Mouse (Mus musculus): ENCODE measurements around the gene Spryd4. TPM values are rescaled to one million over a fixed set of nuclear protein-coding genes. Genes with fewer than 3 reads are reported as not detected.
A peak's percentile ranks its signal among the peaks of the same experiment; 100 is the strongest.
"Not testable (repeated sequence)": the region's sequence is repeated elsewhere in the genome, so short reads cannot be mapped to it uniquely, and the experiment has no call there.

Spryd4 gene
- 10 to 100 TPM; 11.5 to 12.6 TPM for total RNA-seq (2021)

DNA sequence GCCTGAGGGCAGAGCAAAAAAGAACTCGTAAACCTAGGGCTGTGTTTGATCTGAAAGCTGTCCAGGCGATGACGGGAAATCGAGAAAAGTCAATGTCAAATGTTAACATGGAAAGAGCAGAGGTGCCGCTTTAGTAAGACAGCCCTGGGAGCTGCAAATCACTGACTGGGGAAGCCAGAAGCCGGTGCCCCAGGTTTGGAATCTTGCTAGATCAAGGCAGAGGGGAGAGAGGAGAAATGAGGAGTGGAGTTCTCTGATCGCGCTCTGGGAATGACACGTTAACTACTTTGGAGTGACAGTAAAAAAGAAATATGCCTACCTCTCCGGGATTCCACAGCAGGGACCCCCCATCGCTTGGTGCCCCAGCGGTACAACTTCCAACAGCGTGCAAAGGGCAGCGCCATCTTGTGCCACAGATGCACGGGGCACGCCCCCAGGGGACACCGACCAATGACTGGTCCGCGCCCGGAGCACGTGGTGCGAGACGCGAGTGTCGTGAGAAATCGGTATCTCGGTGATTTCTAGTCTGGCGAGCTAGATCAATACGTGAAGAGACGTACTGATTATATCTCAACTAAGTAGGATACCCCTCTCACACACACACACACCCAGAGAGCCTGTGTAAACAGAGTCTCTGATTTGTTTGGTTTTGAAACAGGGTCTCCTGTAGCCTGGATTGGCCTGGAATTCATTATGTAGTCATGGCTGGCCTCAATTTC is at the start of gene Spryd4:
Gene Spryd4, minus strand, starts transcription at position 418 of the 719 bp plus-strand sequence.
- peak; percentile 89 to 95 for DNase-seq (ENCODE audit: extremely low spot score in 1 of 2, low spot score in 2 of 2)
- intact Hi-C loops (cut with DNase I): loop anchor here (5.0 kb wide), 1 partner anchor 71 kb away; no protein-coding TSS in a partner anchor

DNA sequence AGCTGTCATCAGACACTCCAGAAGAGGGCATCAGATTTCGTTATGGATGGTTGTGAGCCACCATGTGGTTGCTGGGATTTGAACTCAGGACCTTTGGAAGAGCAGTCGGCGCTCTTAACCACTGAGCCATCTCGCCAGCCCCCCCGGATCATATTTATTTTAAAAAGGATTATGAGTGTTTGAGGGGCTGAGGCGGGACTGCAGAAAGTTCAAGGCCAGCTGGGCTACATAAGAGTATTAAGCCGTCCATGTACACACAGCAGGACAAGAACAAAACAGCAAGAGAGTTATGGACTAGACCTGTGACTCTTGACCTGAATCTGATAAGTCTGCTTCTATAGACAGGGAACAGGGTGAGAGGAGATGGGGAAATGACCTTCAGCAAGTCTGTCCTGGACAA is 48.8 kb upstream of the Spryd4 start:
- DNase-seq (ENCODE audit: extremely low spot score in 1 of 2, low spot score in 2 of 2); intact Hi-C loops (cut with DNase I): not testable (repeated sequence)

DNA sequence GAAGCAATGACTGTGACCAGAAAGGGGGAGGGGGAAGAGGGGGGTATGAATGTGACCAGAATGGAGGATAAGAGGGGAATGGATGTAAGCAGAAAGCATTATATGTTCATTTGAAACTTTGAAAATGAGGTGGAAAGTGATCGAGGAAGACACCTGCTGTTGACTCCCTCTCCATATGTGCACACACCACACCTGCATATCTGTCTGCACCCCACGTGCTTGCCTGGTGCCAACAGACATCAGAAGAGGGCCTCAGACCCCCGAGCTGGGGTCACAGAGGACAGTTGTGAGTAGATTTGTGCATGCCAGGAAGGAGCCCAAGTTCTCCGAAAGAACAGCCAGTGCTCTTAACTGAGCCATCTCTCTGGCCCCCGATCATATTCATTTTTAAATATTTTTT is 48.3 kb upstream of the Spryd4 start:
- DNase-seq (ENCODE audit: extremely low spot score in 1 of 2, low spot score in 2 of 2): no peak
- intact Hi-C loops (cut with DNase I): no loop called here

DNA sequence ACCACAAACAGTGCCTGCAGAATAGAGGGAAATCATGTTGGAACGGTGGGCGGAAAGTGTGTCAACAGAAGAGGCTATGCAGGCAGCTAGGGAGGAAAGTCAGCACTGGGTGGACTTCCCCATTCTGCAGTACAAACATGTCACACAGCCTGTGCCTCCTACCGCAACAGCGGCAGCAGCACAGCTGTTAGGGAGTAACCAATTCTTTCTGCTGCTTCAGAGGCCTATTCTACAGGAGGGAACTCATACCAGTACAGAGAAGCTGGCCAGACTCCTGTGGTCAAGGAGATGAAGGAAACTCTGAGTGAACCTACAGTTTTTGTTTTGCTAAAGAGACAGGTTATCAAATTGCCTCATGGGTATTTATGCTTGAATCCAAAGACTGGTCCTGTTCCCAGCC is 47.3 kb upstream of the Spryd4 start:
- DNase-seq (ENCODE audit: extremely low spot score in 1 of 2, low spot score in 2 of 2): no peak
- intact Hi-C loops (cut with DNase I): no loop called here

DNA sequence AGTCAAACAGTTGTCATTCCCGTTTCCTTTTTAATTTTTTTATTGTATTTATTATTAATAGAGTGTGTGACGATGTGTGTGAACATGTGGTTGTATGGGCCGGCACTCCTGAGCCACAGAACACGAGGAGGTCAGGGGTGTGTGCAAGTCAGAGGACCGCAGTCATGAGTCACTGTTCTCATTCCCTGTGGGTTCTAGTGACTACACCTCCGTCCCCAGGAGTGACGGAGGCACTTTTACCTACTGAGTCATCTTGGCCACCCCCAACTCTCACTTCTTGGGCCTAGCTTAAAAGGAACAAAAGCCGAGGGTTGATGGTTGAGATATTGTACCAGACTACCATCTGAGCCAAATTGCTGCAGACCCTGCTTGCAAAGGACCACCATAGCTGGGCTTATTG is 44.7 kb upstream of the Spryd4 start:
- DNase-seq (ENCODE audit: extremely low spot score in 1 of 2, low spot score in 2 of 2): no peak
- intact Hi-C loops (cut with DNase I): no loop called here

DNA sequence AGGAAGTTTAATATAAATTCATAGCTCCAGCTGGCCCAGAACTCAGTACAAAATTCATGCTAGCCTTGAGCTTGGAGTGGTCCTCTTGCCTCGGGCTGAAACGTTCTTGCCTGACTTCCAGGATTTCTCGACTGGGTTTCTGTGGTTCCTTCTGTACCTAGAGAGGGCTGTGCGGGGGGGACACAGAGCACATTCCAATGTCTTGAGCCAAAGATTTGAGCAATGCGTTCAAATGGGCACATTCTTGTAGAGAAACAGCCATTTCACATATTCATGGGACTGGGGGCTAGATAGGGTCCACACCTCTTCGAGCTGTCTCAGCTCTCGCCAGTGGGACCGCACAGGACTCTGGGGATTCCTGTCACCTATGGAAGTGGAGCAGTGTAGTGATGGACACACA is 44.3 kb upstream of the Spryd4 start:
- DNase-seq (ENCODE audit: extremely low spot score in 1 of 2, low spot score in 2 of 2): no peak
- intact Hi-C loops (cut with DNase I): no loop called here

DNA sequence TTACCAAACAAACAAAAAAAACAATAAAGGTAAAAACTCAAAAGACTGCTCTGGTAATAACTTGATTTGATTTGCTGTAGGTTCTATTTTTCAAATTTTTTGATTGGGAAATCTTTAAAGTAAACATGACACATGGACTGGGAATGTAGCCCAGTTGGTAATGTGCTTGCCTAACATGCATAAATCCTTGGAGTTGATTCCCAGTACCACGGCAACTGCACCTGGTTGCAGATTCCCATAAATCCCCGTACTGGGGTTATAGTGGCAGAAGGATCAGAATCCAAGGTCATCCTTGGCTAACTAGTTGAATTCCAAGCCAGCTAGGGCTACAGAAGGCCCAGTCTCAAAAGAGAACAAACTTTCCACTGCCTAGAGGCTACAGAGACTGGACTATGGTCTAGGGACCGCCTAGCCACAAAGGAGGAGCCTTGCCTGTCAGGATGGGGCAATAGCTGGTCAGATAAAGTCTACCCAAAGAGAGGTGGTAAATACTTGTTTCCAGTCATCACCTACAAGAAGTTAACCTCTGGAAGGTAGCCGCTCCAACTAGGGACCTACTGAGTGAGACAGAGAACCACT is 42.2 kb upstream of the Spryd4 start, which contains the start of gene Apon:
Gene Apon, plus strand, starts transcription at position 420 of the 579 bp plus-strand sequence.
- no peak for DNase-seq (ENCODE audit: extremely low spot score in 1 of 2, low spot score in 2 of 2)
- intact Hi-C loops (cut with DNase I): no loop called here

DNA sequence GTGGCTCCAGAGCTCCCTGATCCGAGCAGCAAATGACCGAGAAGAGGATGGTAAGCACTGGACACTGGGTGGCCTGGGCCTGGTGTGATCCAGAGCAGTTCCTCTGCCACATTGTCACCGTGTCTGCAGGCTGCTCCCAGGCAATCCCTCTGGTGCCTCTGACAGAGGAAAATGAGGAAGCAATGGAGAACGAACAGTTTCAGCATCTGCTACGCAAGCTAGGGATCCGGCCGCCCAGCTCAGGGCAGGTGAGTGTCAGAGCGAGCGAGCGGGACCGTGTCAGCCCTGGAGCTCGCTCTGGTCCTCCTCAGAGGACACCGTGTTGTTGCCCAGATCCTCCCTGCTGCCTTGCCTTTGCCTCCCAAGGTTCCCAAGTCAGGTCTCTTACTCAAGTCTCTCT is 39.0 kb upstream of the Spryd4 start:
- intact Hi-C loops (cut with DNase I): no loop called here
- DNase-seq (ENCODE audit: extremely low spot score in 1 of 2, low spot score in 2 of 2): no peak

DNA sequence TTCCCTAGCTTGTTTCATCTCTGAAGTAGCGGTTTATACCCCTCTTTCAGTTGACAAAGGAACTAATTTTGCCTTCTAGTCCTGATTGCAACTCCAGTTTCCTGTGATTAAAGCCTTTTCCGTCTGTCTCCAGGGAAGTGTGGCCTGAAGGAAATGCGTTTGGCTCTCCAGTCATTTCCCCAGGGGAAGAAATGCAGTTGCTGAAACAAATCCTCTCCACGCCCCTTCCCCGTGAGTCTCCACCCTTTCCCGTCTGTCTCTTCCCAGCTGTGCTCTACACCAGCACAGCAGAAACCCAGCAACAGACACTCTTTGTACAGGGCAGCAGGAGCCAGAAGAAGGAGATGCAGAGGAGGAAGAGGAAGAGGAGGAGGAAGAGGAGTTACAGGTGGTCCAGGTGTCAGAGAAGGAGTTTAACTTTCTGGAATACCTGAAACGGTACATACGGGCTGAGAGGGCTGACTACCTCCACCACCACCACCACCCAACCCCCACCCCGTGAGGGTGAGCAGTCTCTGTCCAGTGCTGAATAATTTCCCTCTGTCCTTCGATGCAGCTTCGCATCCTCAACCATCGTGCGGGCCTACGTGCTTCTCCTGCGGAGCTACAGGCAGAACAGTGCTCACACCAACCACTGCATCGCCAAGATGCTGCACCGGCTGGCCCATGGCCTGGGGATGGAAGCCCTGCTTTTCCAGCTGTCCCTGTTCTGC is 35.6 kb upstream of the Spryd4 start:
- intact Hi-C loops (cut with DNase I): no loop called here
- peak in 1 of 2 experiments; percentile 78 for DNase-seq (ENCODE audit: extremely low spot score in 1 of 2, low spot score in 2 of 2)

DNA sequence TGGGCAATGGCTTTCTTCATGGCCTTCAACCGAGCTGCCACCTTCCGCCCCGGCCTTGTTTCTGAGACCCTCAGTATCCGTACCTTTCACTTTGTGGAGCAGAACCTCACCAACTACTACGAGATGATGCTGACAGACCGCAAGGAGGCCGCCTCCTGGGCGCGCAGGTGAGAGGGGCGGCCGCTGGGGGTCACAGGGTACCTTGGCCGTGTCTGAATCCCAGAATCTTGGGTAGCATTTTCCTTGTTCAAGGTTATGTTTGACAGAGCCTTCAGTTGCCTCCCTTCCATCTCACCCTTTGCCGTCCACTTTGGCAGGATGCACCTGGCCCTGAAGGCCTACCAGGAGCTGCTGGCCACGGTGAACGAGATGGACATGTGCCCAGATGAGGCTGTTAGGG is 32.5 kb upstream of the Spryd4 start:
- intact Hi-C loops (cut with DNase I): no loop called here
- DNase-seq (ENCODE audit: extremely low spot score in 1 of 2, low spot score in 2 of 2): no peak

DNA sequence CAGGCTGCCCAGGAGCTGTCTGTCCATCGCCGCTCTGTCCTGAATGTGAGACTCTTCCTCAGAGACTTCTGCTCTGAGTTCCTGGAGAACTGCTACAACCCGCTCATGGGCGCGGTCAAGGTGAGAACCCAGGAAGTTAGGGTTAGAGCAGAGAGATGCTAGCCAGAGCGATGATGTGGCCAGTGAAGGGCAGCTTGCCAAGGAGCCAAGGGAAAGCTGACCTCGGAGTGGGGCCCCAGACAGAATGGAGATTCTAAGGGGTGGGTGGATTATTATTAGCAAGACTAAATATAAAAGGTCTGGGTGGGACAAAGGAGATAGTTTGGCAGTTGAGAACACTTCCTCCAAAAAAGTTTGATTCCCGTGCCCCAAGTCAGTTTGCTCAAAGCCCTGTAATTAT is 31.6 kb upstream of the Spryd4 start:
- no peak for DNase-seq (ENCODE audit: extremely low spot score in 1 of 2, low spot score in 2 of 2)
- intact Hi-C loops (cut with DNase I): no loop called here

DNA sequence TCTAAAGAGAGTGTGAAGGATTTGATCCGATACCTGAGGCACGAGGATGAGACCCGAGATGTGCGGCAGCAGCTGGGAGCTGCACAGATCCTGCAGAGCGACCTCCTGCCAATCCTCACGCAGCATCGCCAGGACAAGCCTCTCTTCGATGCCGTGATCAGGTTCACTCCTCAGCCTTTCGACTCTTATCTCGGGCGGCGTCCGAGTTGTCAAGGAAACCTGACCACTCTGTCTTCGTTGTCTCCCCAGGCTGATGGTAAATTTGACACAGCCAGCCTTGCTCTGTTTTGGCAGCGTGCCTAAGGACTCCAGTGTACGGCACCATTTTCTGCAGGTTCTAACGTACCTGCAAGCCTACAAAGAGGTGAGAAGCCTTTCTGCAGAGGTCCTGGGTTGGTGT is 28.5 kb upstream of the Spryd4 start:
- no peak for DNase-seq (ENCODE audit: extremely low spot score in 1 of 2, low spot score in 2 of 2)
- intact Hi-C loops (cut with DNase I): no loop called here

DNA sequence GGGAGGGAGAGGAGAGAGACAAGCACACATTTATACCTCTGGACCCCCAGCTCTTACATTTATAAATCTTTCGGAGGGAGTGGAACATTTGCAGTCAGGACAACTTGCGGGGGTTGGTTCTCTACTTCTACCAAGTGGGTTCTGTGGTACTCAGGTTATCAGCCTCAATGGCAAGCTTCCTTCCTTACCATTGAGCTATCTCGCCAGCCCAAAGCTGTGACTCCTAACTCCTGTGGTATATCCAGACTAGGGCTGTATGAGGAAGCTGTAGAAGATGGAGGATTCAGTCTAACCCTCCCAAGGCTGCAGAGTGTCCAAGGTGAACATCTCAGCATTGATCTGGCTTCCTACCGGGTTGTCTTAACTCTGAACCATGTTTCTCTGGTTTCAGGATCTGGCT is 27.5 kb upstream of the Spryd4 start:
- intact Hi-C loops (cut with DNase I): no loop called here
- no peak for DNase-seq (ENCODE audit: extremely low spot score in 1 of 2, low spot score in 2 of 2)

DNA sequence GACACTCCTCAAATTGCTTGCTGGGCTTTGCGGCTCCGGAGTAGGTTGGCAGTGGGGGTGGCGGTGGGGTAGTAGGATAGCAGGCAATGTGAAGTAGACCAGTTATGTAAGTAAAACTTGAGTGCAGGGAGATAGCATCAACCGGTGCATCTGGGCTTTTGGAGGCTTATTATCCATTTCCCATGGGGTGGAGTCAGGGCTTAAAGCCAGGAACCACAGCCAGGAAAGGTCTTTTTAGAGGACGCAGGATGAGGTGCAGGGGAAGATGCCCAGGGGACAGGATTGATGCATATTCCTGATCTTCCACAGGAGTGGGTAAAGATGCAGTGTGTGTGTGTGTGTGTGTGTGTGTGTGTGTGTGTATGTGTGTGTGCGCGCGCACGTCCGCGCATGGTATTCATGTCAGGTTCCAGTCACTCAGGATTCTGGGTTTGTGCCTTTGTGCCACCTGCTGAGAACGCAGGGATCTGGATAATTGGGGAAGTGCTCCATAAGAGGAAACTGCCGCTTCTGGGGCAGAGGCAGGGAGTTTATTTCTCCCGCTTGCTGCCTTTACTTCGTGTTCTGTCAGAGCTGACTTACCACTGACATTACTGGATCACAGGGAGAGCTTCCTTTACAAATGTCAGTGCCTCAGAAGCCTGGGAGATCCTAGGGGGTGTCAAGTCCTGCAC is 26.3 kb upstream of the Spryd4 start:
- intact Hi-C loops (cut with DNase I): no loop called here
- DNase-seq (ENCODE audit: extremely low spot score in 1 of 2, low spot score in 2 of 2): no peak

DNA sequence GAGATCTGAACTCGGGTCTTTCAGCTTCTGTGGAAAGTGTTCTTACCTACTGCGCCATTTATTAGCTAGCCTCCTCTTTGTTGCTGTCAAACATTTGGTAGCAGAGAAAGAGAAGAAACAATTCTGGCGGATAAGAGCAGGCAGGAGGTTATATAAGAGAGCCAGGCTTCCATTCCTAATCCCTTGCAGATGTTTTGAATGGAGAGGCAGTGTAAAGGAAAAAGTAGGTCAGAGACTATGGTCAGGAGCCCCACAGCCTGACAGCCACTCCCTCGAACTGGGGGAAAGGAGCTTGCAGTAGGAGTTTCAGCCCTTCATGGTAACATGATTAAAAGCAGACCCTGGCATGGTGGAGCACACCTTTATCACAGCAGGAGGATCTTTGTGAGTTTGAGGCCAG is 24.7 kb upstream of the Spryd4 start:
- intact Hi-C loops (cut with DNase I): no loop called here
- no peak for DNase-seq (ENCODE audit: extremely low spot score in 1 of 2, low spot score in 2 of 2)

DNA sequence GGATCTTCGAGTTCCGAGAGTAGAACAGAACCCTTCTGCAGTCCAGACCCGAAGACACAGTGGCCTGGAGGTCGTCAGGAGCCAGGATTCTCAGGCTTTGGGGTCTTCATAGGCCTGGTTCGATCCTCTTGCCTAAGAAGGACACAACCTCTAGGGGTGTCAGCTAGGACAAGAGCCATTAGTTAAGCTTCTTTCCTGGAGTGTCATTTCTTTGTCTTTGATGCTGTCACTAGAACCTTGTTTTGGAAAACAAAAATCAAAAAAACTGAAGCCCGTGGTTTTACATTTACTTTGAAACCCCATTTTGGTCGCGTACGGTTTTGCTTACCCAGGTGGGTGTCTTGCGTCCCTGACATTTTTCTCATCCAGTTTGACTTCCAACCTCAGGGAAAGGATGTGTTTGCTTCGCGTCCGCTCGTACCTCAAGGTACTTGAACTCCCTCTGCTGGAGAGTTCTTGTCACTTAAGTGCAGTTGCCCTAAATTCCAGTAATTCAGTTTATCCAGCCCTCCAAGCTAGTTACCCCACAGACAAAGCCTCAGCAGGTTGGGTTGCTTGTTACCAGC is 20.9 kb upstream of the Spryd4 start:
- DNase-seq (ENCODE audit: extremely low spot score in 1 of 2, low spot score in 2 of 2): peak; percentile 57 to 66
- intact Hi-C loops (cut with DNase I): no loop called here

DNA sequence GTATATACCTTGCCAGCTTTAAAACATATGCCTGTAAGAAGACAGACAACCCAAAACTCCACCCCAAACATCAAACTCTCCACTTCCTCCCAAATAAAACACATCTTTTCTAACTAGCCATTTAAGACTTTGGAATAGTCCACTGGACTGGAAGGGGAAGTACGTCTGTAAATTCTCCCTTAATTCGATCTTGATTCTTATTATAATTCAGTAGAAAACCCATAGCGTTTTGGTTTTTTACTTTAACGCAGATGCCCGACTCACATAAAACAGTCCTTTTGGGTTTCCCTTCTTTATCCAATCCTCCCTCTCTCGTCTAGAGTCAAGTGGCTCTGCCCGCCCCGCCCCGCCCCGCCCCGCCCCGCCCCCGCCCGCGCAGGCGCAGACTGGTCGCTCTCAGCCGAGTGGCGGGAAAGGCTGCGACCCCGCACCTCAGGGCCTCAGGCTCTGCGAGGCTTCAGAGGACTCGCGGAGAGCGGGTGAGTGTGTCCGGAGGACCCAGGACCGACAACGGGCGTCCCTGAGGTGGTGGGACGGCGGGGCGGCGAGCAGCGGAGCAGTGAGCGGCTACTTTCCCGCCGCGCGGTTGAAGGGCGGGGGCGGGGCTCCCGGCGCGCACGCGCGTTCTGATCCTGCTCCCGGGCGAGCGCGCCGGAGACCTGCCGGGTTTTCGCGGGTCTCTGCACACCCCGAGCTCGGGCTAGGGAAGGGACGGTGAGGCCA is 20.3 kb upstream of the Spryd4 start, which contains the start of gene Timeless:
Gene Timeless, plus strand, starts transcription at position 369 of the 723 bp plus-strand sequence.
- DNase-seq (ENCODE audit: extremely low spot score in 1 of 2, low spot score in 2 of 2): peak; percentile 72 to 90
- intact Hi-C loops (cut with DNase I): no loop called here

DNA sequence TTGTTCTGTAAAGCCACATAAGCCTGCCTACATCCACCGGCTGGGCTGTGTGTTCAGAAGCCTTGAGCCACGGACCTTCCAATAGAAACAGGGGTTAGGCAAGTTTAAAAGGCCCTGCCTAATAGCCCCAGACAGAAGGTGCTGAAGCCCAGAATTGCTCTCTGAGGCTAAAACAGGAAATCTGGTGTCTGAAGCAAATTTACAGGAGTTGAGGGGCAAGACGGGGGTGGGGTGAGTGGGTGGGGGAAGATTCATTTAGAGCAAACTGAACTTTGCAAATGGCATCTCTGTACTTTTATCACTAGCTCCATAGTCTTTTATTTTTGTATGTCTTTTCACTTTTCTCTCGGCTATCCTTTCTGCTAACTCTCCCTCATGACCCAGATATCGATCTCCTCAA is 19.5 kb upstream of the Spryd4 start:
- intact Hi-C loops (cut with DNase I): no loop called here
- no peak for DNase-seq (ENCODE audit: extremely low spot score in 1 of 2, low spot score in 2 of 2)

DNA sequence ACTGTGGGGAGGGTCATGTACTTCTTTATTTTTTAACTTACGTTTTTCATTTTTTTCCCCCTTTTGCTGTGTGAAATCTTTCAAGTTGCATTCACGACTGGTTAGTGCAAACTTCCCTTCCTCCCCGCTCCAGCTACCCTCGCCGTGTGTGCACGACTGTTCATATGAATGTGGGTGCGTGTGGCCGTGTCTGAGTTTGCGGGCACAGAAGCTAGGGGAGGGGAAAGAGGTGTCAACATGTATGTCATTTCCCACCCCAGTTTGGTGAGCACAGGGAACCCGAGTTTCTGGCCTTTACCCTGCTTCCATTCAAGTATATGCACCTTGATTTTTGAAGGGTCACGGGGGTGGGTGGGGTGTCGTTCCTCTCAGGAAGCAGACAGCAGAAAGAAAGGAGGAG is 19.0 kb upstream of the Spryd4 start:
- no peak for DNase-seq (ENCODE audit: extremely low spot score in 1 of 2, low spot score in 2 of 2)
- intact Hi-C loops (cut with DNase I): no loop called here

All from left cerebral cortex, postnatal 10 days (tissue).